Mouse (Mus musculus): ENCODE results near the gene Tnrc18.

DNA sequence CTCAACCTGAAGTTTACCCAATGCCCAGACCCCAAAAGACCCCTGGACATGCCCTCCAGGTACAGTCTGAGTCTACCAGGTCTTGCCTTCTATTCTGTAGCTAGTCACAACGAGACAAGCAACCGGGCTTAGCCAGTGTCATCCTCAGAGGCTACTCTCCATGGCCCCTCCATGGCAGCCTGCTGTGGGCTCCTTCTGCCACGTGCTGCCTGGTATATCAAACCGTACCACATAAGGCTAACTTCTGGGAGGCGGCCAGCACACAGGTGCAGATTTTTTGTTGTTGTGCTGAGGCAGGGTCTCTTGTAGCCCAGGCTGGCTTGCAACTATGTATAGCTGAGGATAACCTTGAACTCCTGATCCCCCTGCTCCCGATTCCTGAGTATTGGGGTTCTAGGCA lies 101.4 kb downstream of the Tnrc18 start:
- no peak for TF ChIP-seq TAL1 (IDR thresholded peaks at IDR 0.05; ENCODE audit: low read length)
- TF ChIP-seq GATA1 (IDR thresholded peaks at IDR 0.05; ENCODE audit: low read length), result no peak

Data from erythroblast, embryonic 14.5 days (primary cell).